Mouse (Mus musculus): Measurements from ENCODE around the gene Setd7.

GRCm38 (mm10) chr3:51475706-51476105 is 85.0 kb downstream of the Setd7 start:
- TF ChIP-seq EP300 (IDR thresholded peaks at IDR 0.05; ENCODE audit: low read depth) (no peak), CTCF (IDR thresholded peaks at IDR 0.05; ENCODE audit: low read depth) (no peak)

All from liver, postnatal 0 days (tissue).